Mouse (Mus musculus) cerebellum, adult 2 months (tissue): Measurements from ENCODE around the gene Klf13. TPM values are rescaled to one million over a fixed set of nuclear protein-coding genes. Genes with fewer than 3 reads are reported as not detected.

Experiments
- DNase-seq, 2 experiments: peaks; one replicate each; pipeline ENCODE4 v3.0.0; 2021
- H3K27ac ChIP-seq: fragments of 200-500 bp; 2 replicates; pipeline ENCODE4 v1.5.1; 2012; ENCODE audit warnings: low read length, control low read depth, inconsistent platforms; ENCODE audit not compliant: insufficient read depth
- H3K27me3 ChIP-seq: fragments of 200-500 bp; 2 replicates; pipeline ENCODE4 v1.6.1; 2012; ENCODE audit warnings: inconsistent platforms, mild to moderate bottlenecking, low read length, moderate library complexity; ENCODE audit not compliant: control insufficient read depth, insufficient read depth
- H3K4me1 ChIP-seq: fragments of 200-500 bp; 2 replicates; pipeline ENCODE4 v1.6.1; 2011; ENCODE audit warnings: low read length; ENCODE audit not compliant: control insufficient read depth, insufficient read depth
- H3K4me3 ChIP-seq: fragments of 200-500 bp; replicated peaks from 2 replicates; pipeline ENCODE3; 2011; ENCODE audit warnings: mild to moderate bottlenecking, low read depth, low read length, control low read depth; ENCODE audit not compliant: insufficient read depth
- CTCF ChIP-seq: fragments of 200-500 bp; IDR thresholded peaks from 2 replicates; pipeline ENCODE4 v1.5.1; 2011; ENCODE audit warnings: low read depth, mild to moderate bottlenecking, control low read depth, low read length, moderate library complexity, borderline replicate concordance; ENCODE audit not compliant: insufficient read depth
- POLR2A ChIP-seq: fragments of 200-500 bp; IDR thresholded peaks from 2 replicates; pipeline ENCODE4 v1.6.1; 2011; ENCODE audit warnings: low read length, control low read depth, borderline replicate concordance; ENCODE audit not compliant: insufficient read depth
- WGBS: fragments of 180-500 bp; shearing (Covaris S2); methylation state at CpG from one replicate; pipeline ENCODE4 v1.1.7; 2018; 5-methylcytosine and 5-hydroxymethylcytosine counted together
- polyA plus RNA-seq: library from polyadenylated mRNA; depleted of rRNA; stranded (reverse); fragments of >200 nt; gene quantifications from 2 replicates; pipeline ENCODE4 v1.2.3, GENCODE M21; 2012

Gene Klf13
- polyA plus RNA-seq, 1 experiment = 60.8 TPM

GRCm38 (mm10) chr7:63913724-63914692 is 24.7 kb downstream of the Klf13 start:
- no peaks in the 10 kb centered on the region for H3K27me3 ChIP-seq
- peaks cover 81% of the 10 kb centered on the region for H3K4me1 ChIP-seq
- TF ChIP-seq POLR2A (no peak), CTCF (no peak)
- 49% methylated on average over 10 of the region's 10 CpGs for WGBS
- H3K27ac ChIP-seq = peak overlapping the region; percentile 53
- no peak overlapping the region for H3K4me3 ChIP-seq
- no peak for DNase-seq

- peak overlapping the region; percentile 93 for H3K27ac ChIP-seq
- WGBS = 62% methylated on average over 12 of the region's 12 CpGs
- peaks cover 78% of the 10 kb centered on the region for H3K4me1 ChIP-seq
- no peak overlapping the region for H3K4me3 ChIP-seq
- no peak for DNase-seq
- no peaks in the 10 kb centered on the region for H3K27me3 ChIP-seq
- TF ChIP-seq POLR2A = no peak
- TF ChIP-seq CTCF = no peak
These were observed 25.6 kb downstream of the Klf13 start for GRCm38 (mm10) chr7:63912924-63913723.

GRCm38 (mm10) chr7:63912234-63912810 is 26.4 kb downstream of the Klf13 start:
- WGBS = 15% methylated on average over 7 of the region's 7 CpGs

GRCm38 (mm10) chr7:63911383-63912233 is 27.1 kb downstream of the Klf13 start:
- 17% methylated on average over 8 of the region's 8 CpGs for WGBS
- Histone ChIP-seq H3K27ac (peak overlapping the region; percentile 93), H3K4me3 (no peak overlapping the region), H3K27me3 (no peaks in the 10 kb centered on the region), H3K4me1 (peaks cover 78% of the 10 kb centered on the region)
- no peak for TF ChIP-seq POLR2A
- no peak for TF ChIP-seq CTCF
- peak; percentile 73 to 77 for DNase-seq

More at GRCm38 (mm10) chr7:63912234-63912810, 26.4 kb downstream of the Klf13 start:
- H3K4me1 ChIP-seq = peaks cover 77% of the 10 kb centered on the region
- no peak overlapping the region for H3K4me3 ChIP-seq
- peak overlapping the region; percentile 93 for H3K27ac ChIP-seq
- no peak for TF ChIP-seq CTCF
- no peak for TF ChIP-seq POLR2A
- H3K27me3 ChIP-seq = no peaks in the 10 kb centered on the region
- no peak for DNase-seq

- Histone ChIP-seq H3K27me3 (no peaks in the 10 kb centered on the region), H3K4me1 (peaks cover 77% of the 10 kb centered on the region), H3K4me3 (no peak overlapping the region), H3K27ac (peak overlapping the region; percentile 93)
- 29% methylated on average over 4 of the region's 4 CpGs for WGBS
- DNase-seq = no peak
- TF ChIP-seq POLR2A = no peak
- TF ChIP-seq CTCF = no peak
These were observed 27.8 kb downstream of the Klf13 start for GRCm38 (mm10) chr7:63910912-63911311.

- TF ChIP-seq CTCF (no peak), POLR2A (no peak)
- no peaks in the 10 kb centered on the region for H3K27me3 ChIP-seq
- DNase-seq = no peak
- peaks cover 72% of the 10 kb centered on the region for H3K4me1 ChIP-seq
- H3K4me3 ChIP-seq = no peak overlapping the region
- H3K27ac ChIP-seq = peak overlapping the region; percentile 66
- WGBS = 33% methylated on average over 5 of the region's 5 CpGs
These were observed 28.5 kb downstream of the Klf13 start for GRCm38 (mm10) chr7:63910225-63910624.
